Mouse (Mus musculus): ENCODE data around the gene Cand1. TPM values are rescaled to one million over a fixed set of nuclear protein-coding genes. Genes with fewer than 3 reads are reported as not detected.

Gene Cand1
- polyA plus RNA-seq, 1 experiment from 2014 or later: 45.4 TPM

- no peaks in the 10 kb centered on the region for H3K27me3 ChIP-seq
- peak overlapping the region; percentile 91 for H3K27ac ChIP-seq (replicated peaks)
- WGBS: 0% methylated on average over 17 of the region's 37 CpGs
Measured at GRCm38 (mm10) chr10:119239633-119239968, 254 bp downstream of the Cand1 start.

GRCm38 (mm10) chr10:119238985-119239631 is 747 bp downstream of the Cand1 start:
- Histone ChIP-seq H3K27ac (replicated peaks) (peak overlapping the region; percentile 91), H3K4me2 (peak overlapping the region; percentile 70), H3K4me3 (peak overlapping the region; percentile 93), H3K27me3 (no peaks in the 10 kb centered on the region), H3K9ac (peak overlapping the region; percentile 95), H3K36me3 (0 out of 2 replicates have a peak, but pooled peaks cover 3% of the 10 kb centered on the region), H3K9me3 (no peaks in the 10 kb centered on the region), H3K4me1 (replicated peaks) (peaks cover 24% of the 10 kb centered on the region)
- WGBS: under 1% methylated on average over 48 of the region's 54 CpGs
- ATAC-seq (ENCODE audit: low FRiP score, low read depth): peak; percentile 8

More at GRCm38 (mm10) chr10:119239633-119239968, 254 bp downstream of the Cand1 start:
- Histone ChIP-seq H3K4me3 (peak overlapping the region; percentile 93), H3K4me1 (replicated peaks) (peaks cover 24% of the 10 kb centered on the region), H3K4me2 (peak overlapping the region; percentile 70), H3K9ac (peak overlapping the region; percentile 95), H3K9me3 (no peaks in the 10 kb centered on the region), H3K36me3 (0 out of 2 replicates have a peak, but pooled peaks cover 3% of the 10 kb centered on the region)
- no peak; the same call in 1 of the 2 replicates for ATAC-seq (ENCODE audit: low FRiP score, low read depth)

- Histone ChIP-seq H3K9me3 (no peaks in the 10 kb centered on the region), H3K4me3 (no peak overlapping the region), H3K9ac (no peak overlapping the region), H3K36me3 (peaks cover 3% of the 10 kb centered on the region; the same call in 1 of the 2 replicates), H3K4me1 (replicated peaks) (peaks cover 34% of the 10 kb centered on the region), H3K4me2 (no peak overlapping the region), H3K27me3 (no peaks in the 10 kb centered on the region), H3K27ac (replicated peaks) (no peak overlapping the region)
- ATAC-seq (ENCODE audit: low FRiP score, low read depth): no peak
- 88% methylated on average over 5 of the region's 5 CpGs for WGBS
Measured at GRCm38 (mm10) chr10:119231526-119231925, 8.3 kb downstream of the Cand1 start.

GRCm38 (mm10) chr10:119230703-119231102 is 9.2 kb downstream of the Cand1 start:
- Histone ChIP-seq H3K4me2 (no peak overlapping the region), H3K9me3 (no peaks in the 10 kb centered on the region), H3K4me3 (no peak overlapping the region), H3K4me1 (replicated peaks) (peaks cover 34% of the 10 kb centered on the region), H3K9ac (no peak overlapping the region), H3K27me3 (no peaks in the 10 kb centered on the region), H3K27ac (replicated peaks) (no peak overlapping the region), H3K36me3 (peaks cover 3% of the 10 kb centered on the region)
- no peak for ATAC-seq (ENCODE audit: low FRiP score, low read depth)
- 86% methylated on average over 4 of the region's 4 CpGs for WGBS

GRCm38 (mm10) chr10:119230074-119230669 is 9.7 kb downstream of the Cand1 start:
- no peak overlapping the region for H3K4me3 ChIP-seq
- no peaks in the 10 kb centered on the region for H3K9me3 ChIP-seq
- H3K27me3 ChIP-seq: no peaks in the 10 kb centered on the region
- no peak overlapping the region for H3K9ac ChIP-seq
- H3K36me3 ChIP-seq: peaks cover 6% of the 10 kb centered on the region
- H3K4me1 ChIP-seq (replicated peaks): peaks cover 34% of the 10 kb centered on the region
- WGBS: 67% methylated on average over 5 of the region's 5 CpGs
- no peak overlapping the region for H3K4me2 ChIP-seq
- no peak for ATAC-seq (ENCODE audit: low FRiP score, low read depth)
- no peak overlapping the region for H3K27ac ChIP-seq (replicated peaks)

GRCm38 (mm10) chr10:119223686-119224085 is 16.2 kb downstream of the Cand1 start:
- no peak overlapping the region for H3K9ac ChIP-seq
- no peaks in the 10 kb centered on the region for H3K27me3 ChIP-seq
- peaks cover 14% of the 10 kb centered on the region for H3K36me3 ChIP-seq
- 78% methylated on average over 4 of the region's 4 CpGs for WGBS
- H3K4me1 ChIP-seq (replicated peaks): peaks cover 11% of the 10 kb centered on the region
- no peaks in the 10 kb centered on the region for H3K9me3 ChIP-seq
- no peak for ATAC-seq (ENCODE audit: low FRiP score, low read depth)
- no peak overlapping the region for H3K27ac ChIP-seq (replicated peaks)
- no peak overlapping the region for H3K4me3 ChIP-seq
- no peak overlapping the region for H3K4me2 ChIP-seq

- Histone ChIP-seq H3K4me3 (no peak overlapping the region), H3K27ac (replicated peaks) (0 out of 2 replicates have a peak overlapping the region, but pooled peaks have one; percentile 38), H3K9me3 (no peaks in the 10 kb centered on the region), H3K9ac (no peak overlapping the region), H3K4me1 (replicated peaks) (peaks cover 11% of the 10 kb centered on the region), H3K36me3 (peaks cover 26% of the 10 kb centered on the region), H3K27me3 (no peaks in the 10 kb centered on the region), H3K4me2 (no peak overlapping the region)
- 52% methylated on average over 5 of the region's 5 CpGs for WGBS
- no peak for ATAC-seq (ENCODE audit: low FRiP score, low read depth)
Measured at GRCm38 (mm10) chr10:119221631-119222030, 18.2 kb downstream of the Cand1 start.

GRCm38 (mm10) chr10:119219415-119219814 is 20.4 kb downstream of the Cand1 start:
- WGBS: 81% methylated on average over 11 of the region's 11 CpGs
- no peaks in the 10 kb centered on the region for H3K9me3 ChIP-seq
- H3K4me1 ChIP-seq (replicated peaks): peaks cover 11% of the 10 kb centered on the region
- no peak overlapping the region for H3K9ac ChIP-seq
- no peak for ATAC-seq (ENCODE audit: low FRiP score, low read depth)
- no peak overlapping the region for H3K4me3 ChIP-seq
- no peak overlapping the region for H3K4me2 ChIP-seq
- no peaks in the 10 kb centered on the region for H3K27me3 ChIP-seq
- no peak overlapping the region for H3K27ac ChIP-seq (replicated peaks)
- H3K36me3 ChIP-seq: peaks cover 29% of the 10 kb centered on the region

GRCm38 (mm10) chr10:119218274-119219080 is 21.4 kb downstream of the Cand1 start:
- Histone ChIP-seq H3K27me3 (no peaks in the 10 kb centered on the region), H3K27ac (replicated peaks) (no peak overlapping the region), H3K9ac (no peak overlapping the region), H3K36me3 (peaks cover 35% of the 10 kb centered on the region), H3K4me2 (no peak overlapping the region), H3K9me3 (no peaks in the 10 kb centered on the region), H3K4me3 (no peak overlapping the region), H3K4me1 (replicated peaks) (peaks cover 11% of the 10 kb centered on the region)
- ATAC-seq (ENCODE audit: low FRiP score, low read depth): no peak
- WGBS: 90% methylated on average over 15 of the region's 15 CpGs

DNA sequence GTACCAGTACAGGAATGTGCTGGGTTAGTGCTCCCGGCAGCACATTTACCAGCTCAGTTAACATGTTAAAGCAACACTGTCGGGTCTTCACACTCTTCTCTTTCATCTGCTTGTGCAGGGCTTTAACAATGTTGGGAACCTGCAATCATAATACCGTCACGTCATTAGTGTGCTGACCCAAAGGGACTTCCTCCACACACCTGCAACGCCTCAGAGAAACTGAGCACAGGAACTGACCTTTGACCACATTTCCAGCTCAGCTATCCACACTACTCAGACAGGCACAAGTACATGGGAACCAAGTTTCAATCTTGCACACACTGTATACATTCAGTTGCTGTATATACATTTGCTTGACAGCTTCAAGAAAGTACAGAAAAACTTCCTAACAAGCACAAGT is 27.4 kb downstream of the Cand1 start:
- WGBS: 84% methylated on average over 5 of the region's 5 CpGs
- Histone ChIP-seq H3K4me1 (replicated peaks) (no peaks in the 10 kb centered on the region), H3K9me3 (no peaks in the 10 kb centered on the region), H3K27me3 (no peaks in the 10 kb centered on the region), H3K9ac (no peak overlapping the region), H3K4me3 (no peak overlapping the region), H3K4me2 (no peak overlapping the region), H3K36me3 (peaks cover 81% of the 10 kb centered on the region), H3K27ac (replicated peaks) (no peak overlapping the region)
- no peak for ATAC-seq (ENCODE audit: low FRiP score, low read depth)

GRCm38 (mm10) chr10:119211251-119211650 is 28.6 kb downstream of the Cand1 start:
- 91% methylated on average over 11 of the region's 11 CpGs for WGBS
- H3K27ac ChIP-seq (replicated peaks): no peak overlapping the region
- H3K9me3 ChIP-seq: no peaks in the 10 kb centered on the region
- no peak overlapping the region for H3K4me3 ChIP-seq
- H3K4me1 ChIP-seq (replicated peaks): no peaks in the 10 kb centered on the region
- no peak overlapping the region for H3K9ac ChIP-seq
- H3K4me2 ChIP-seq: no peak overlapping the region
- no peaks in the 10 kb centered on the region for H3K27me3 ChIP-seq
- no peak for ATAC-seq (ENCODE audit: low FRiP score, low read depth)
- peaks cover 81% of the 10 kb centered on the region for H3K36me3 ChIP-seq

DNA sequence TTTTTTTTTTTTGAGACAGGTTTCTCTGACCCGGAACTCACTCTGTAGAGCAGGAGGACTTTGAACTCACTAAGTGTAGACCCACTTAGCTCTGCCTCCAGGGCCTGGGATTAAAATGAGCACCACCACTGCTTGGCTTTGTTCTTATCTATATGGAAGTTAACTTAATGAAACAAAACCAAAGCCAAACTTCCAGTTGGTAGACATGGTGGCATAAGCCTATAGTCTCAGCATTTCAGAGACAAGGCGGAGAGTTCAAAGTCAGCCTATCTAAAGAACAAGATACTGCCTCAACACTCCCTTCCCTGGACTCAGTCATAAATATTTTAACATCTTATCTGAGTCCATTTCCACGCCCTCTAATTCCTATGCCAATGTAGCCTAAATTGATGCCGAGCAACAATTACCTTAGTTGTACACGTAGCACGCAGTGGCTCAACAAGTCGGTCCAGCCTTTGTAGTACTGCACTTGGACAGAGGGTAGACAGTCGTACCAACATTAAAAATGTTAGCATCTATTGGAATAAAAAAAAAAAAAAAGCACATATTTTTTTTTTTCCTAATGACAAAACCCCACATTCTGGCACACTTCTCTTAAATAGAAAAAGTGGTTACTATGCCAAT is 33.4 kb downstream of the Cand1 start:
- Histone ChIP-seq H3K4me1 (replicated peaks) (no peaks in the 10 kb centered on the region), H3K27ac (replicated peaks) (no peak overlapping the region), H3K4me3 (no peak overlapping the region), H3K36me3 (peaks cover 76% of the 10 kb centered on the region), H3K27me3 (no peaks in the 10 kb centered on the region), H3K4me2 (no peak overlapping the region), H3K9ac (no peak overlapping the region), H3K9me3 (no peaks in the 10 kb centered on the region)
- ATAC-seq (ENCODE audit: low FRiP score, low read depth): no peak
- 92% methylated on average over 8 of the region's 8 CpGs for WGBS
